Mouse (Mus musculus): ENCODE data around the gene Gm21789. TPM values are rescaled to one million over a fixed set of nuclear protein-coding genes. Genes with fewer than 3 reads are reported as not detected.
"Not testable (repeated sequence)": the region's sequence is repeated elsewhere in the genome, so short reads cannot be mapped to it uniquely, and the experiment has no call there.

Gene Gm21789
- not detected in 2 replicates for total RNA-seq (2021)
- long read RNA-seq, experiment 1 = 0 reads
- long read RNA-seq, experiment 2 = 0 reads

DNA sequence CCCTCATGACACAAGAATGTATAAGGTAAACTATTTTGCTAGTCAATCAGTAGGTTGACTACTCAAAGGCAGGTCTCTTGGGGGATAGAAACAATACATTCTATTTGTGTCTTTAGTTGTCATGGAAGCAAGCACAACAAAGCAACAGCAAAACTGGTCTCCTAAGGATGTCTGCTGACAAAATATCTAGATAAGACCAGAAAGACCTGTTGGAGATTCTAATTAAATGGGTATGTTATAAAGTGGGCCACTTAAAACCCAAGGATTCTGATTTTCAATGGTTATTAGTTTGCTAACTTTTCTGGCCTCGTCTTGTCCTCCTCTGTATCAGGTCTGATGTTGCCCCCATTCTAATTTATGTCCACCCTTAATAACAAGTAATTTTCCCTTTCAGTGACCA, at the start of gene Gm21789:
Gene Gm21789 (plus strand): TSS at position 301 of the 400 bp plus-strand sequence.
- not testable (repeated sequence) for DNase-seq

GRCm38 (mm10) chrX:32894325-32894724, 47.2 kb upstream of the Gm21789 start, which contains the start of gene Btbd35f30:
Btbd35f30 (plus strand) TSS chrX:32894625.
- not testable (repeated sequence) for DNase-seq

GRCm38 (mm10) chrX:32973597-32973996, 32.0 kb downstream of the Gm21789 start, which contains the start of gene Btbd35f5:
Btbd35f5 (plus strand) TSS chrX:32973897.
- not testable (repeated sequence) for DNase-seq

Other genes starting within 250 kb of the Gm21789 start
- not detected in 2 replicates for gene Btbd35f21, start 215.7 kb upstream of the Gm21789 start, total RNA-seq (2021)
- gene Btbd35f30, start 47.1 kb upstream of the Gm21789 start, total RNA-seq (2021) = not detected in 2 replicates
- gene Btbd35f5, start 32.1 kb downstream of the Gm21789 start, total RNA-seq (2021) = not detected in 2 replicates